Mouse (Mus musculus): ENCODE measurements around the gene Rragb. TPM values are rescaled to one million over a fixed set of nuclear protein-coding genes. Genes with fewer than 3 reads are reported as not detected.

Rragb gene
- total and polyA plus RNA-seq, 3 experiments: 0.08 to 1.7 (median 1.7) TPM

DNA sequence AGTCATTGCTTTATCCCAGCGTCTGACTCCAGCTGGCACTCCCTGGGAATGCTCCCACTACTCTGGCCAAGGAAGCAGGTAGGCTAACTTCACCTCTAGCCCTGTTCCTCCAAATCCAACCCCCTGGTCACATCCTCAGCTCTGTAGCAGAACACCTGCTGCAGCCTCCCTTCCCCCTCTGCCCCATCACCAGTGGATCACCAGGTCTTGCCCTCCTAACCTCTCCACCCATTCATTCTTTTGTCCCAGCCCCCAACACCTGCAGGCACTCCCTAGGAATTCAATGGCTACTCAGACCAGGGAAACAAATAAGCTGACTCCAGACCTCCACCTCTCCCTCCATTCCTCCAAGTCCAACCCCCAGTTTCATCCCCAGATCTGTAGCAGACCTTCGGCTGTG is 20.8 kb upstream of the Rragb start:
- TF ChIP-seq BHLHE40 (IDR thresholded peaks at IDR 0.05; ENCODE audit: low read depth, low read length) (no peak), MEF2A (IDR thresholded peaks at IDR 0.05; ENCODE audit: borderline replicate concordance, low read depth, low read length) (no peak), USF2 (conservative IDR thresholded peaks at IDR 0.05; ENCODE audit: low read depth, low read length) (no peak), ETS1 (conservative IDR thresholded peaks at IDR 0.05; ENCODE audit: low read depth, low read length) (no peak), SIN3A (IDR thresholded peaks at IDR 0.05; ENCODE audit: low read length) (no peak), ZKSCAN1 (IDR thresholded peaks at IDR 0.05; ENCODE audit: borderline replicate concordance, low read depth, low read length) (no peak), TBP (conservative IDR thresholded peaks at IDR 0.05; ENCODE audit: low read depth, low read length) (no peak), ZMIZ1 (IDR thresholded peaks at IDR 0.05; ENCODE audit: low read depth, low read length) (no peak), JUND (conservative IDR thresholded peaks at IDR 0.05; ENCODE audit: low read depth, low read length) (no peak), JUN (IDR thresholded peaks at IDR 0.05; ENCODE audit: insufficient read depth, low read depth, low read length) (no peak), RAD21 (IDR thresholded peaks at IDR 0.05; ENCODE audit: low read depth, low read length) (no peak), NRF1 (IDR thresholded peaks at IDR 0.05; ENCODE audit: low read depth, low read length) (no peak), KAT2A (IDR thresholded peaks at IDR 0.05; ENCODE audit: insufficient replicate concordance, low read length) (no peak), POLR2A (IDR thresholded peaks at IDR 0.05; ENCODE audit: low read depth, low read length) (no peak), UBTF (IDR thresholded peaks at IDR 0.05; ENCODE audit: low read depth, low read length) (no peak), POLR2AphosphoS2 (IDR thresholded peaks at IDR 0.05; ENCODE audit: low read depth, low read length) (no peak), MXI1 (IDR thresholded peaks at IDR 0.05; ENCODE audit: low read depth, low read length) (no peak)
- Histone ChIP-seq H3K4me3 (replicated peaks in 1 of 3; ENCODE audit: low read depth in 2 of 3, low read length in 2 of 3, poor library complexity in 1 of 3) (no peak overlapping the region), H3K9ac (ENCODE audit: insufficient read depth, low read depth) (no peak overlapping the region), H3K27me3 (replicated peaks) (no peaks in the 10 kb centered on the region), H3K4me1 (ENCODE audit: control insufficient read depth in 1 of 2, insufficient read depth in 2 of 2) (no peaks in the 10 kb centered on the region), H3K79me2 (replicated peaks; ENCODE audit: control insufficient read depth, extremely low read depth, insufficient read depth, poor library complexity, severe bottlenecking) (no peaks in the 10 kb centered on the region), H3K27ac (ENCODE audit: insufficient read depth, low read depth) (no peak overlapping the region), H3K36me3 (replicated peaks in 1 of 2; ENCODE audit: control insufficient read depth in 1 of 2, insufficient read depth in 1 of 2, low read length in 1 of 2) (no peaks in the 10 kb centered on the region), H3K4me2 (ENCODE audit: insufficient read depth, low read depth, poor library complexity, severe bottlenecking) (no peak overlapping the region), H3K9me3 (replicated peaks; ENCODE audit: low read length) (no peaks in the 10 kb centered on the region)
- no peak for DNase-seq (ENCODE audit: extremely low read depth)
- dilution Hi-C loops (cut with MboI; ENCODE audit: extremely low pct_ligation_motif_present, extremely low pct_unique_long_range_greater_than_20kb, low sequenced_read_pairs): no loop called here
- in situ Hi-C loops (cut with MboI; ENCODE audit: low pct_ligation_motif_present, low pct_unique_long_range_greater_than_20kb, low sequenced_read_pairs): no loop called here

DNA sequence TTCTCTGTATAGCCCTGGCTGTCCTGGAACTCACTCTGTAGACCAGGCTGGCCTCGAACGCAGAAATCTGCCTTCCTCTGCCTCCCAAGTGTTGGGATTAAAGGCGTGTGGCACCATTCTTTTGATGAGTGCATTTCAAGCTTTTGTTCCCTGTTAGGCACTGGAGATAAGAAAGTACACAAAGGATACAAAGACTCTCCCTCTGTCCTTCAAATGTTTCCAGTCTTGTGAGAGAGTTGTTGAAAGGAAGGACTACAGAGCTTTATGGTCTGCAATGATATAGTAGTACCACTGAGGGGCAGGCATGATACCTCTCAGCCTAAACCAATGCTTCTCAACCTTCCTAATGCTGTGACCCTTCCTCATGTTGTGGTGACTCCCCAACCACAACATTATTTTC is 2.9 kb downstream of the Rragb start:
- no peaks in the 10 kb centered on the region for H3K9me3 ChIP-seq (replicated peaks; ENCODE audit: low read length)
- no peak for DNase-seq (ENCODE audit: extremely low read depth)
- no peak overlapping the region for H3K4me2 ChIP-seq (ENCODE audit: insufficient read depth, low read depth, poor library complexity, severe bottlenecking)
- dilution Hi-C loops (cut with MboI; ENCODE audit: extremely low pct_ligation_motif_present, extremely low pct_unique_long_range_greater_than_20kb, low sequenced_read_pairs) (no loop called here), in situ Hi-C loops (cut with MboI; ENCODE audit: low pct_ligation_motif_present, low pct_unique_long_range_greater_than_20kb, low sequenced_read_pairs) (no loop called here)
- H3K27ac ChIP-seq (ENCODE audit: insufficient read depth, low read depth): no peak overlapping the region
- no peak overlapping the region for H3K4me3 ChIP-seq (replicated peaks in 1 of 3; ENCODE audit: low read depth in 2 of 3, low read length in 2 of 3, poor library complexity in 1 of 3)
- TF ChIP-seq JUN (IDR thresholded peaks at IDR 0.05; ENCODE audit: insufficient read depth, low read depth, low read length) (no peak), MXI1 (IDR thresholded peaks at IDR 0.05; ENCODE audit: low read depth, low read length) (no peak), IRF4 (IDR thresholded peaks at IDR 0.05; ENCODE audit: low read depth, low read length) (no peak), RAD21 (IDR thresholded peaks at IDR 0.05; ENCODE audit: low read depth, low read length) (no peak), NELFE (IDR thresholded peaks at IDR 0.05; ENCODE audit: low read depth, low read length) (no peak), EP300 (IDR thresholded peaks at IDR 0.05; ENCODE audit: low read length) (no peak), ZNF384 (IDR thresholded peaks at IDR 0.05; ENCODE audit: low read depth, low read length) (no peak), GABPA (IDR thresholded peaks at IDR 0.05; ENCODE audit: insufficient replicate concordance, low read depth, low read length) (no peak), MAX (IDR thresholded peaks at IDR 0.05; ENCODE audit: low read length) (no peak), E2F4 (IDR thresholded peaks at IDR 0.05; ENCODE audit: insufficient replicate concordance, low read depth, low read length) (no peak), TCF12 (IDR thresholded peaks at IDR 0.05; ENCODE audit: low read depth, low read length) (no peak), MAZ (IDR thresholded peaks at IDR 0.05; ENCODE audit: low read depth, low read length) (no peak)
- H3K79me2 ChIP-seq (replicated peaks; ENCODE audit: control insufficient read depth, extremely low read depth, insufficient read depth, poor library complexity, severe bottlenecking): no peaks in the 10 kb centered on the region
- H3K4me1 ChIP-seq (ENCODE audit: control insufficient read depth in 1 of 2, insufficient read depth in 2 of 2): no peaks in the 10 kb centered on the region
- no peaks in the 10 kb centered on the region for H3K27me3 ChIP-seq (replicated peaks)
- H3K9ac ChIP-seq (ENCODE audit: insufficient read depth, low read depth): no peak overlapping the region
- no peaks in the 10 kb centered on the region for H3K36me3 ChIP-seq (replicated peaks in 1 of 2; ENCODE audit: control insufficient read depth in 1 of 2, insufficient read depth in 1 of 2, low read length in 1 of 2)

All from CH12.LX (cell line).